Mouse (Mus musculus) G1E (cell line): ENCODE measurements at regions not wholly inside any gene's neighbourhood (a gene's known extent, or its start where the extent isn't known, plus 50 kb on each side); places are given as distances from the start of the nearest gene placed in this dataset.

Experiments
- CTCF ChIP-seq: IDR thresholded peaks from 2 replicates; pipeline ENCODE4 v1.5.1; 2012; ENCODE audit warnings: low read depth, low read length, inconsistent platforms, mixed read lengths
- GATA1 ChIP-seq: IDR thresholded peaks from 2 replicates; pipeline ENCODE4 v1.6.1; 2012; ENCODE audit warnings: borderline replicate concordance, low read length, inconsistent platforms, mixed read lengths
- GATA2 ChIP-seq: IDR thresholded peaks from 2 replicates; pipeline ENCODE4 v1.6.1; 2012; ENCODE audit warnings: low read depth, low read length, inconsistent platforms, borderline replicate concordance
- POLR2AphosphoS5 ChIP-seq: IDR thresholded peaks from 2 replicates; pipeline ENCODE4 v1.6.1; 2012; ENCODE audit warnings: low read depth, low read length, inconsistent platforms; ENCODE audit not compliant: insufficient replicate concordance
- TAL1 ChIP-seq: conservative IDR thresholded peaks from 2 replicates; pipeline ENCODE4 v1.6.1; 2012; ENCODE audit warnings: low read depth, low read length, inconsistent platforms, mixed read lengths

GRCm38 (mm10) chr7:73319004-73319403 lies 56.3 kb upstream of the Rgma start:
- TF ChIP-seq GATA2 (no peak), TAL1 (no peak), CTCF (no peak), GATA1 (no peak), POLR2AphosphoS5 (no peak)
